Mouse (Mus musculus) limb, embryonic 12.5 days (tissue): ENCODE results near the gene Ptov1. TPM values are rescaled to one million over a fixed set of nuclear protein-coding genes. Genes with fewer than 3 reads are reported as not detected.

ENCODE experiments used
- ATAC-seq: fragments of 200-750 bp; cut with Nextera tagmentation; 2 replicates; pipeline ENCODE4 v1.8.0; 2017; ENCODE audit warnings: low read depth, moderate TSS enrichment; ENCODE audit not compliant: insufficient number of reproducible peaks, insufficient read depth, low FRiP score, low TSS enrichment
- H3K27ac ChIP-seq: fragments of 300-500 bp; sonication (generic); 2 replicates; pipeline ENCODE4 v1.5.1; 2016; ENCODE audit warnings: mild to moderate bottlenecking, moderate library complexity
- H3K27me3 ChIP-seq: fragments of 300-500 bp; sonication (generic); 2 replicates; pipeline ENCODE4 v1.6.1; 2016; ENCODE audit warnings: mild to moderate bottlenecking, moderate library complexity
- H3K36me3 ChIP-seq: fragments of 300-500 bp; sonication (generic); 2 replicates; pipeline ENCODE4 v1.6.1; 2016; ENCODE audit warnings: mild to moderate bottlenecking, moderate library complexity
- H3K4me1 ChIP-seq: fragments of 300-500 bp; sonication (generic); replicated peaks from 2 replicates; pipeline ENCODE4 v1.6.1; 2016
- H3K4me2 ChIP-seq: fragments of 300-500 bp; sonication (generic); 2 replicates; pipeline ENCODE4 v1.6.1; 2016; ENCODE audit warnings: mild to moderate bottlenecking, moderate library complexity
- H3K4me3 ChIP-seq: fragments of 300-500 bp; sonication (generic); replicated peaks from 2 replicates; pipeline ENCODE4 v1.5.1; 2016; ENCODE audit warnings: mild to moderate bottlenecking
- H3K9ac ChIP-seq: fragments of 300-500 bp; sonication (generic); replicated peaks from 2 replicates; pipeline ENCODE4 v1.6.1; 2016; ENCODE audit warnings: mild to moderate bottlenecking, moderate library complexity
- H3K9me3 ChIP-seq: fragments of 300-500 bp; sonication (generic); 2 replicates; pipeline ENCODE4 v1.6.1; 2016; ENCODE audit warnings: mild to moderate bottlenecking, moderate library complexity
- WGBS: fragments of 180-500 bp; shearing (Covaris S2); methylation state at CpG from one replicate; pipeline ENCODE4 v1.1.7; 2016; 5-methylcytosine and 5-hydroxymethylcytosine counted together
- polyA plus RNA-seq: library from polyadenylated mRNA; unstranded; fragments of >200 nt; fragmentation: Nextera tagmentation; extraction: Ambion mirVana; gene quantifications from 2 replicates; pipeline ENCODE4 v1.2.1, GENCODE M21; 2016

Gene Ptov1
- polyA plus RNA-seq, 1 experiment from 2014 or later = 615 TPM

DNA sequence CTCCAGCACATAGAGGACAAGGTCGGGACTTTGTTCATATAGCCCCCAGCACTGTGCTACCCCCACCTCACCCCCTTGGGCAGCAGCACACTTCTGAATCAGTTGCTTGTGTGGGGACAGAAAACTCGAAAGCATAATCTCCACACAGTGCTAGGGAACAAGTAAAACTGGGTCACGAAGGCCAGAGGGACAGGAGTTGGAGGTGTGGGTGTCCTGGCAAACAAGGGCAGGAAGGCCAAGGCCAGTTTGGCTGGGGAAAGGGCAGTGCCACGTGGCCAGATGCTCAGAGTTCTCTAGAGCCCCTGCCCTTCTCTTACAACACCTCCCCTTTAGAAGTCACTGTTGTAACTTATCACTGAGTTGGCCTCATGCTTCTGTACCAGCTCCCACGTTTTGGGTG, 49.7 kb downstream of the Ptov1 start:
- ATAC-seq = no peak
- H3K4me1 ChIP-seq = peaks cover 44% of the 10 kb centered on the region
- H3K9ac ChIP-seq = 0 out of 2 replicates have a peak overlapping the region, but pooled peaks have one; percentile 18
- no peak overlapping the region for H3K27ac ChIP-seq
- no peaks in the 10 kb centered on the region for H3K9me3 ChIP-seq
- H3K36me3 ChIP-seq = peaks cover 28% of the 10 kb centered on the region; the same call in 1 of the 2 replicates
- H3K4me3 ChIP-seq = 0 out of 2 replicates have a peak overlapping the region, but pooled peaks have one; percentile 0
- H3K4me2 ChIP-seq = peak overlapping the region; percentile 87; the same call in 1 of the 2 replicates
- WGBS = 66% methylated on average over 5 of the region's 5 CpGs
- no peaks in the 10 kb centered on the region for H3K27me3 ChIP-seq

DNA sequence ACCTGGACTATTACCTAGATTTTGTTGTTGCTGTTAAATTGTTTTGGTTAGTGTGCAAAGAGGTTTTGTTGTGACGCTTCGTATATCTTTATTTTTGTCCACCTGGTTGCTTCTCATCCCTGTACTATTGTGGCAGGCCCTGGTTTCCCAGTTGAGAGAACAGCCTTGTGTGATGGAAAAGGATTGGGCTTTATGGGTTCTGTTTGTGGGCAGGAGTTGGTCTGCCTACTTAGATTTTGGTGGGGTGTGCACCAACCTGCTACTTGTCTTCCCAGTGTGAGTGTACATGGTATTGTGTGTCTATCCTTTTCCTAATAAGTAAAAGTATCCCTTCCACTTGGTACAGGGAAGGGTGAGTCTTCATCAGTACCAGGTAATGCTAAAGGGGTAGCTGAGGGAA, 50.2 kb downstream of the Ptov1 start:
- Histone ChIP-seq H3K4me1 (peaks cover 42% of the 10 kb centered on the region), H3K9me3 (no peaks in the 10 kb centered on the region), H3K36me3 (peaks cover 28% of the 10 kb centered on the region; the same call in 1 of the 2 replicates), H3K9ac (0 out of 2 replicates have a peak overlapping the region, but pooled peaks have one; percentile 50), H3K4me3 (0 out of 2 replicates have a peak overlapping the region, but pooled peaks have one; percentile 0), H3K27me3 (no peaks in the 10 kb centered on the region), H3K27ac (no peak overlapping the region), H3K4me2 (peak overlapping the region; percentile 87)
- 93% methylated on average over 2 of the region's 2 CpGs for WGBS
- no peak for ATAC-seq

DNA sequence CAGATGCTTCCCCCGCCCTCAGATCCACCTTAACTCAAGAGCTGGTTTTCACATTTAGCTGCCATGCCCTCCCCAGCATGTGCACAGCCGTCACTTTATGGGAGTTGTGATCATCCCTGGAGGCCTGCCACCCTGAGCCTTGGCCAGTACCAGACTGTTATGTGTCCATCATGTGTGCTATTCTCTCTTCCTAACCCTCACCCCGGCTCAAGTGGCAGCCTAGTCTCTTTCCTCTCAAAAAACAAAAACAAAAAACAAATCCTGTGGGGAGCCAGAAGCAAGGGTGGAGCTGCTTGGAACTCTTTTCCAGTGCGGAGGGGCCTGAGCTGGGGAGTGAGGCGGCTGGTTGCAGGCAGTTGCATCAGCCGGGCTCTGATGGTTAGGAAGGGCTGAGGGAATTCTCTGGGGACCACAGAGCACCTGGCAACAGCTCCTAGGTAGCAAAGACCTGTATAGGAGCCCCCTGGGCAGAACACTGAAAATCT, 50.8 kb downstream of the Ptov1 start:
- Histone ChIP-seq H3K27ac (0 out of 2 replicates have a peak overlapping the region, but pooled peaks have one; percentile 25), H3K27me3 (no peaks in the 10 kb centered on the region), H3K9ac (peak overlapping the region; percentile 50), H3K4me2 (peak overlapping the region; percentile 87), H3K4me1 (peaks cover 41% of the 10 kb centered on the region), H3K4me3 (peak overlapping the region; percentile 72), H3K9me3 (no peaks in the 10 kb centered on the region), H3K36me3 (peaks cover 28% of the 10 kb centered on the region; the same call in 1 of the 2 replicates)
- 50% methylated on average over 6 of the region's 6 CpGs for whole genome bisulfite sequencing
- no peak for ATAC-seq

DNA sequence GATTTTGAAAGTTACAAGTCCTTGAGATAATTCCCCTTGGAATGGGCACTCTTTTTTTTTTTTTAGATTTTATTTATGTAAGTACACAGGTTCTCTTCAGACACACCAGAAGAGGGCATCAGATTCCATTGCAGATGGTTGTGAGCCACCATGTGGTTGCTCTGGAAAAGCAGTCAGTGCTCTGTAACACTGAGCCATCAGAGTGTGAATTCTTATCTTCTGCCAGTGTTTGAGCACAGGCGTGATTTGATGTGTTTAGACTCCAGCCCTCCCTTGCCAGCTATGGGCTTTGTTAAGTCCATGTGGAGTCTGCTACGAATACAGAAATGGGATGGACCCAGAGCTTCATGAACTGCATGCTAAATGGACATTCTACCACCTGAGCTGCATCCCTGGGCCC, 51.4 kb downstream of the Ptov1 start:
- WGBS = 70% methylated on average over 2 of the region's 2 CpGs
- Histone ChIP-seq H3K9ac (peak overlapping the region; percentile 90; the same call in 1 of the 2 replicates), H3K27me3 (no peaks in the 10 kb centered on the region), H3K4me1 (peaks cover 41% of the 10 kb centered on the region), H3K9me3 (no peaks in the 10 kb centered on the region), H3K4me3 (peak overlapping the region; percentile 72), H3K27ac (no peak overlapping the region), H3K36me3 (peaks cover 30% of the 10 kb centered on the region; the same call in 1 of the 2 replicates), H3K4me2 (peak overlapping the region; percentile 87)
- ATAC-seq = no peak

DNA sequence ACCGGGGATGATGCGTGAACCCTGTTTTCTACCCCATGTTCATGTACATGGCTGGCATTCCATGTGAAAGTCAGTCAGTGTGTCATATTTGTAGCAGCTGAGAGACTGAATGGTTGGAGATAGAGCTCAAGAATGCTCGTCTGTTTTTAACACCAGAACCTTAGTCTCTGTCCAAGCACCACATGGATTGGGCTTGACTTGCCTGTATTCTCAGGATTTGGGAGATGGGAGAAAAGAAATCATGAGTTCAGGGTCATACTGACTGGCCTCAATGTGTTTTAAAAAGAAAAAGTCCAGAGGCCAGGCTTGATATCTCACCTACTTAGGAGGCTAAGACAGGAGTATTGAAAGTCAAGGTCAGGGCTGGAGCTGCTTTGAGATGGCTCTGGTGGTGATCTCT, 52.1 kb downstream of the Ptov1 start:
- Histone ChIP-seq H3K4me3 (peak overlapping the region; percentile 72), H3K4me2 (peak overlapping the region; percentile 87), H3K9ac (peak overlapping the region; percentile 90), H3K36me3 (peaks cover 32% of the 10 kb centered on the region; the same call in 1 of the 2 replicates), H3K27ac (0 out of 2 replicates have a peak overlapping the region, but pooled peaks have one; percentile 97), H3K9me3 (no peaks in the 10 kb centered on the region), H3K27me3 (no peaks in the 10 kb centered on the region), H3K4me1 (peaks cover 41% of the 10 kb centered on the region)
- 33% methylated on average over 3 of the region's 3 CpGs for WGBS
- no peak for ATAC-seq

DNA sequence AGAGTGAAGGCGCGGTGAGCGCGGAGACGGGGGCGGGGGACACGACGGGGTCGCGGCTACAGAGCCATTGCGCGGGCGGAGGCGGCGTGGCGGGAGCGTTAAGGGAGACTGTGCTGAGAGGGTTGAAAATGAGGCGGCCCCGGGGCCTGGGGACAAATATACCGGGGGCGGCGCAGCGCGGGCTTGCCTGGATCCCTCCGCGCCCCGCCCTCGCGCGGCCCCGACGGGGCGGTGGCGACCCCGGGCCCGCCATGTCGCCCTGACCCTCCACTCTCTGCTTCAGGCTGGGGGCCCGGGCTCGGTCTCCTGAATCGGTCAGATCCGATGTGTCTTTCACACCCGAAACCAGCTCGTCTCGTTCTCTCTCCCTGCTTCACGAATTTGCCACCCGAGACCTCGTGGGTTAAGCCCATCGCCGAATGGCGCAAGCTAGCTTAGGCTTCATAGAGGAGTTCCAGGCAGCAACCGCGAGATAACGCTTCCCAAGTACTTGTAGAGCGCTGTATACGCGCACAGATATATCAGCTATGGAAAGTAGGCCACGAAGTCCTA, 53.0 kb downstream of the Ptov1 start, which contains the start of gene Atf5:
Gene Atf5 (minus strand): TSS at position 189 of the 552 bp plus-strand sequence.
- Histone ChIP-seq H3K36me3 (peaks cover 36% of the 10 kb centered on the region), H3K4me3 (peak within 1 kb of the TSS; percentile 72), H3K9me3 (no peaks in the 10 kb centered on the region), H3K27ac (peak within 1 kb of the TSS; percentile 97), H3K27me3 (no peaks in the 10 kb centered on the region), H3K9ac (peak within 1 kb of the TSS; percentile 90), H3K4me1 (peaks cover 41% of the 10 kb centered on the region), H3K4me2 (peak within 1 kb of the TSS; percentile 87)
- WGBS = under 1% methylated on average over 57 of the region's 57 CpGs
- ATAC-seq = peak; percentile 6

DNA sequence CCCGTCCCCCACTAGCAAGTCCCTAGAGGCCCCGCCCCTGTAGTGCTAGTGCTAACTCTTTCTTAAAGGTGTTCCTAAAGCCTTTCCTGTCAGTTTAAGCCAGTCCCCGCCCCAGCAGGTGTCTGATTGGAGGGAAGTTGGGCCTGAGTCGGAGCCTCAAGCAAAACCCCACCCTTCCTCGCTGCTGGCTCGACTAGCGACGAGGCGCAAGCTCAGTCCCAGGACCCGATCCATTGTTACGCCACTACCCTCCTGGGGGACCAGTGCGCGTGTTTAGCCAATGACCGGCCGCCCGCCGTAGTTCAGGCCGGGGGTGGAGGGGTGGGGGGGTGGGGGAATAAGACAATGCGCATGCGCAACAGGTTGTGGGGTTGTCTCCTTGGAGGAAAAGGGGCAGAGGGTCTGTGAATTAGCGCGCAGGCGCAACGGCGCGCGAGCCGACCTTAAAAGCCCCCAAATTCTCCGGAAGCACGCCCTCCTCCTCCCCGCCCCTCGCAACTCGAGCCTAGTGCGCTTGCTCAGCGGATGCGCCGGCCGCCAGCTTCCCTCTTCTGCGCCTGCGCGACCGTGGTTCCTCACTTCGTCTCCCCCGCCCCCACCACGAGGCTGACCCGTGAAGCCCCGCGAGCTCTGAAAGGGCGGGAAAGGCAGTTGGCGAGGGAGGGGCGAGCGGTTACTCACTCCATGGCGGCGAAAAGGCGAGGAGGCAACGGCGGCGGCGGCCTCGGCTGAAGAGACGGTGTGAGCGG, 53.7 kb downstream of the Ptov1 start, which contains the start of the genes Nup62 and Il4i1:
Gene Nup62 (plus strand): TSS at position 368 of the 749 bp plus-strand sequence.
Gene Il4i1 (plus strand): TSS at position 667 of the 749 bp plus-strand sequence.
- Histone ChIP-seq H3K27me3 (no peaks in the 10 kb centered on the region), H3K9me3 (no peaks in the 10 kb centered on the region), H3K27ac (peak within 1 kb of the TSS; percentile 97), H3K9ac (peak within 1 kb of the TSS; percentile 90), H3K36me3 (peaks cover 37% of the 10 kb centered on the region), H3K4me3 (peak within 1 kb of the TSS; percentile 72), H3K4me2 (peak within 1 kb of the TSS; percentile 87), H3K4me1 (peaks cover 41% of the 10 kb centered on the region)
- peak; percentile 94 for ATAC-seq
- under 1% methylated on average over 61 of the region's 62 CpGs for WGBS

DNA sequence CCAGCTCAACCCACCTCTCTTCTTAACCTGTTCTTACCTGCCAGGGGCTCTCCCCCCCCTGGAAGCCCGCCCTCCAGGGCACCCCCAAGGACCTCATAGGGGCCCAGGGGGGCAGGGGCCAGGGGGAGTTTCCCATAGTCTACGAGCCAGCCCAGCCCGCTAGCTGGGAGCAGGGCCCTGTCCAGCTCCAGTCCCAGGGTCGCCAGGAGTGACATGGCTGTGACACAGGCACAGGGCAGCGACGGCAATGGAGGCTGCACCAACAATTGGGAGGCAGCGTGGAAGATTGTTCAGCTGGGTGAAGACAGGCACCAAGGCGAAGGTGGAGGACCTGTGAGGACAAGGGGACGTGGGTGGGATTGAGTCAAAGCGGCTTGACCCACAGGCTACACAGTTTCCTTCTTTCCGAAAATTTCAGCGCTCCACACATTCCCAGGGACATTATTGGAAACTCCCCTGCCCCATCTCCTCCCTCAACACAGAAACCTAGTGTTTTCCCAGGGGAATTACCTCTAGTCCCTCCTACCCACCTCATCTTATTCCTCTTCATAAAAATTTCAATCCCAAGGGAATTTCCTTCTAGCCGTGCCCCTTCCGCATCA, 54.5 kb downstream of the Ptov1 start:
- Histone ChIP-seq H3K27ac (peak overlapping the region; percentile 97), H3K36me3 (peaks cover 32% of the 10 kb centered on the region), H3K27me3 (no peaks in the 10 kb centered on the region), H3K4me3 (peak overlapping the region; percentile 72), H3K9me3 (no peaks in the 10 kb centered on the region), H3K9ac (peak overlapping the region; percentile 44), H3K4me1 (peaks cover 36% of the 10 kb centered on the region), H3K4me2 (peak overlapping the region; percentile 58)
- ATAC-seq = 0 out of 2 replicates have a peak, but pooled peaks have one; percentile 9
- WGBS = 43% methylated on average over 14 of the region's 14 CpGs

DNA sequence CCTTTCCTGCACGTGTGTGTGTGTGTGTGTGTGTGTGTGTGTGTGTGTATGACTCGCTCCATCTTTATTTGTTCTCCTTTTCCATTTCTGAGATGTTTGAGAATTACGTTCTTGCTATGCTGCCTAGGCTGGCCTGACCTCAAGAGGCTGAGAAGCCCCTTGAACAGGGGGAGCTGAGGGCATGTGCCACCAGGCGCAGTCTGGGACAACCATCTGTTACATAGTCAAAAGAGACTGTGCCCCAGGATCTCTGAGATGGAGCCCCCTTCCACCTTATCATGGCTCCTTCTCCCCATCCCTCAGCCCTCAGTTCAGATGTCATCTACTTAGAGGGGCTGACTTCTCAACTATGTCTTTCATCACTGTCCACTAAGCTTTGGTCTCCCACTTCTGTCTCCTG, 55.2 kb downstream of the Ptov1 start:
- no peak overlapping the region for H3K27ac ChIP-seq
- H3K4me3 ChIP-seq = no peak overlapping the region
- peaks cover 27% of the 10 kb centered on the region for H3K36me3 ChIP-seq
- no peak for ATAC-seq
- H3K4me1 ChIP-seq = peaks cover 30% of the 10 kb centered on the region
- no peaks in the 10 kb centered on the region for H3K9me3 ChIP-seq
- no peaks in the 10 kb centered on the region for H3K27me3 ChIP-seq
- no peak overlapping the region for H3K4me2 ChIP-seq
- H3K9ac ChIP-seq = no peak overlapping the region
- WGBS = 94% methylated on average over 4 of the region's 4 CpGs

DNA sequence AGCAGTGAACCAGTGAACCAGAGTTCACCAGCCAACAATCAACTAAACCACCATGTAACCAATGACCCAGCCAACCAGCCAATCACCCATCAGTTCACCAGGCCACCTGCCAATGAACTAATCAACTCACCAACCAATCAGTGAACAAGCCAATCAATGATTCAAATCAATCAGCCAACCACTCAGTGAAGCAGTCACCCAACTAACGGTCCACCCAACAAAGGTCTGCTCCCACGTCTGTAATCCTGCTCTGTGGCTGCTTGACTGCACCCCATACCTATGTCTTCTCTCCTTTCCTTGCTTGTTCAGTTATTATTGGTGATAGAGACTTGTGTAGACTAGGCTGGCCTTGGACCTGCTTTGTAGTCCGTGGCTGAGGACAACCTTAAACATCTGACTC, 55.6 kb downstream of the Ptov1 start:
- no peaks in the 10 kb centered on the region for H3K27me3 ChIP-seq
- no peak overlapping the region for H3K27ac ChIP-seq
- 91% methylated on average over 3 of the region's 3 CpGs for WGBS
- no peak overlapping the region for H3K4me2 ChIP-seq
- H3K9me3 ChIP-seq = no peaks in the 10 kb centered on the region
- ATAC-seq = no peak
- peaks cover 27% of the 10 kb centered on the region for H3K36me3 ChIP-seq
- no peak overlapping the region for H3K4me3 ChIP-seq
- peaks cover 26% of the 10 kb centered on the region for H3K4me1 ChIP-seq
- no peak overlapping the region for H3K9ac ChIP-seq
